In the genomic region with DNA sequence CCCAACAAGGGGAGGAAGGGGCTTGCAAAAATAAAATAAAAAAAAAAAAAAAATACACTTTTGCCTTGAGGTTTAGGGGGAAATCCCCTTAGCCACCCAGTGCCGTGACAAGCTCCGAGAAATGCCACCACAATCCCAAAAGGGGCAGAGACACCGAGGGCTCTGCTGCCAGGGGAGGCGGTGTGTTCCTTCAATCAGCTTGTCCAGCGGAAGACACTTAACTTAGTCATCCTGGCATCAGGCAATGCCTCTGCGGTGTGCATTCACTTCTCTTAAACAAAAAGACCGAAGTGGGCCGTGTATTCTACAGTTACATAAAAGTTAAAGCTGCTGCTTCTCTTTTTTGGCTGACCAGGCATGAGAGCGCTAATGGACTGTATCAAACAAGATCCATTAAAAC, we compare ENCODE assay signal across 42 mouse cellular contexts. TPM values are rescaled to one million over a fixed set of nuclear protein-coding genes. Genes with fewer than 3 reads are reported as not detected.
DNase-seq lines count a peak whose midpoint lies in the region; ATAC-seq and TF ChIP-seq lines count a peak whose summit lies in the region.
"Had no signal": no experiment of that assay in that cellular context is flagged by ENCODE, and none has a peak within 500 bp of the region (broad histone marks: within the 10 kb centered on the region; RNA-seq: fewer than 3 reads in every experiment).

No protein-coding gene starts in this region.

- peaks cover under 1% of the 10 kb centered on the region; the same call in 1 of the 2 replicates for H3K9me3 ChIP-seq in intestine, postnatal 0 days (ENCODE audit: control insufficient read depth)
- H3K9me3 ChIP-seq: liver, embryonic 12.5 days had no signal

- no peak overlapping the region for H3K4me2 ChIP-seq in intestine, postnatal 0 days (replicated peaks; ENCODE audit: low read depth)
- H3K4me2 ChIP-seq: embryonic facial prominence, embryonic 15.5 days; forebrain, embryonic 12.5 days; heart, embryonic 11.5 days; kidney, embryonic 15.5 days; limb, embryonic 13.5 days; liver, embryonic 12.5 days; midbrain, embryonic 13.5 days; neural tube, embryonic 15.5 days had no signal

- ATAC-seq in activated CD4-positive, CD25-positive, alpha-beta regulatory T cell, adult 4 months: peak; percentile 53
- ATAC-seq in intestine, postnatal 0 days: no peak
- ATAC-seq: forebrain, postnatal 0 days; hindbrain, postnatal 0 days; liver, embryonic 12.5 days; liver, postnatal 0 days; midbrain, embryonic 13.5 days had no signal

- H3K36me3 ChIP-seq in intestine, postnatal 0 days (ENCODE audit: control insufficient read depth, insufficient read depth): peaks cover under 1% of the 10 kb centered on the region; the same call in 1 of the 2 replicates
- H3K36me3 ChIP-seq: embryonic facial prominence, embryonic 15.5 days had no signal

- DNase-seq in CD4-positive, CD25-positive, alpha-beta regulatory T cell, adult 2 months (ENCODE audit: low read depth, low spot score): peak; percentile 55
- peak; percentile 75 for DNase-seq in induced T-regulatory cell, adult 2 months (ENCODE audit: low read depth)
- DNase-seq in kidney, adult 9 months: no peak
- no peak for DNase-seq in thymus, postnatal 36 days
- no peak for DNase-seq in layer of hippocampus, postnatal 36 days
- DNase-seq: adrenal gland, postnatal 10 days; cerebellum, adult 11 months; cerebellum, adult 9-11 months; forebrain, postnatal 0 days; heart, adult 18-20 months; heart, postnatal 36 days; kidney, adult 11 months; kidney, postnatal 36 days; liver, postnatal 0 days; lung, postnatal 36 days; retina, postnatal 1 day; right cerebral cortex, postnatal 14 days had no signal

- no peak overlapping the region for H3K27ac ChIP-seq in intestine, postnatal 0 days (ENCODE audit: low read depth, low read length)
- H3K27ac ChIP-seq: embryonic facial prominence, embryonic 10.5 days; embryonic facial prominence, embryonic 15.5 days; forebrain, embryonic 12.5 days; hindbrain, postnatal 0 days; kidney, embryonic 15.5 days; layer of hippocampus, adult 2 months; limb, embryonic 13.5 days; liver, embryonic 12.5 days; midbrain, embryonic 13.5 days; neural tube, embryonic 15.5 days had no signal

- no peak overlapping the region for H3K9ac ChIP-seq in intestine, postnatal 0 days (ENCODE audit: low read depth, low read length)
- H3K9ac ChIP-seq: embryonic facial prominence, embryonic 15.5 days; forebrain, embryonic 12.5 days; forebrain, postnatal 0 days; kidney, embryonic 15.5 days; limb, embryonic 13.5 days; liver, embryonic 12.5 days; liver, postnatal 0 days; midbrain, embryonic 13.5 days; neural tube, embryonic 15.5 days had no signal

- no peak for TF ChIP-seq CTCF in intestine, postnatal 0 days (IDR thresholded peaks at IDR 0.05; ENCODE audit: low read depth)

- H3K4me3 ChIP-seq in intestine, postnatal 0 days (ENCODE audit: low read depth, low read length): no peak overlapping the region
- H3K4me3 ChIP-seq: embryonic facial prominence, embryonic 10.5 days; embryonic facial prominence, embryonic 15.5 days; forebrain, embryonic 12.5 days; kidney, embryonic 15.5 days; layer of hippocampus, adult 2 months; limb, embryonic 13.5 days; liver, embryonic 12.5 days; midbrain, embryonic 13.5 days; neural tube, embryonic 15.5 days had no signal

- H3K27me3 ChIP-seq in intestine, postnatal 0 days (replicated peaks; ENCODE audit: control insufficient read depth, insufficient read depth, low read length): no peaks in the 10 kb centered on the region
- H3K27me3 ChIP-seq: embryonic facial prominence, embryonic 15.5 days; forebrain, embryonic 12.5 days; kidney, embryonic 15.5 days; limb, embryonic 13.5 days; liver, embryonic 12.5 days; midbrain, embryonic 13.5 days; neural tube, embryonic 15.5 days had no signal

- H3K4me1 ChIP-seq in intestine, postnatal 0 days (replicated peaks; ENCODE audit: control insufficient read depth, insufficient read depth, low read length): 0 out of 2 replicates have a peak, but pooled peaks cover 3% of the 10 kb centered on the region
- H3K4me1 ChIP-seq: embryonic facial prominence, embryonic 10.5 days; embryonic facial prominence, embryonic 15.5 days; forebrain, embryonic 12.5 days; kidney, embryonic 15.5 days; limb, embryonic 13.5 days; midbrain, embryonic 13.5 days; neural tube, embryonic 15.5 days had no signal

- 82% methylated on average over 9 of the region's 9 CpGs for WGBS in intestine, postnatal 0 days

RNA-seq across cellular contexts. Expression of gene Ccr4, which starts 2.7 kb away (rescaled TPM):
- 10 to 100 TPM; 33.0 to 42.8 TPM for polyA plus RNA-seq in activated CD4-positive, CD25-positive, alpha-beta regulatory T cell, adult 4 months (2017; shearing (Covaris generic))
- 2.3 TPM in 2 replicates for polyA plus RNA-seq in intestine, postnatal 0 days (2015; fragmentation: Nextera tagmentation; extraction: Ambion mirVana)
- total RNA-seq in layer of hippocampus, postnatal 36 days (2021): not detected
- total RNA-seq: forebrain, postnatal 0 days; gastrocnemius, adult 8-10 months; heart, adult 18-20 months; heart, postnatal 36 days; hindbrain, postnatal 0 days; layer of hippocampus, adult 2 months; layer of hippocampus, postnatal 14 days; left cerebral cortex, adult 8-10 months; left cerebral cortex, postnatal 36 days; megakaryocyte-erythroid progenitor cell, adult 5-6 weeks had no signal
- polyA plus RNA-seq: C2C12; cortical plate, adult 2 months; forebrain, embryonic 12.5 days; forebrain, postnatal 0 days; heart, embryonic 11.5 days; hindbrain, postnatal 0 days; limb, embryonic 13.5 days; liver, embryonic 12.5 days; liver, postnatal 0 days; midbrain, embryonic 13.5 days; neural tube, embryonic 15.5 days; stomach, embryonic 14.5 days had no signal

RNA-seq across cellular contexts. Expression of gene C130032M10Rik, which starts 8.1 kb away (rescaled TPM):
- polyA plus RNA-seq in activated CD4-positive, CD25-positive, alpha-beta regulatory T cell, adult 4 months (2017; shearing (Covaris generic)): not detected
- polyA plus RNA-seq in intestine, postnatal 0 days (2015; fragmentation: Nextera tagmentation; extraction: Ambion mirVana): not detected in 2 replicates
- not detected for total RNA-seq in layer of hippocampus, postnatal 36 days (2021)
- total RNA-seq: adrenal gland, postnatal 10 days; forebrain, postnatal 0 days; gastrocnemius, adult 8-10 months; heart, adult 18-20 months; heart, postnatal 36 days; hindbrain, postnatal 0 days; layer of hippocampus, adult 2 months; layer of hippocampus, postnatal 14 days; left cerebral cortex, adult 8-10 months; left cerebral cortex, postnatal 36 days; megakaryocyte-erythroid progenitor cell, adult 5-6 weeks; monocyte, adult 5-6 weeks had no signal
- polyA plus RNA-seq: C2C12; cortical plate, adult 2 months; forebrain, embryonic 12.5 days; forebrain, postnatal 0 days; hindbrain, postnatal 0 days; liver, postnatal 0 days; midbrain, embryonic 13.5 days; neural tube, embryonic 15.5 days; small intestine, adult 2 months; stomach, embryonic 14.5 days; testis, adult 2 months; urinary bladder, adult 2 months had no signal

RNA-seq across cellular contexts. Expression of gene Trim71, which starts 56.7 kb away (rescaled TPM):
- under 1 TPM in 1 of 2 experiments, not detected in 1; 0.07 TPM for polyA plus RNA-seq in activated CD4-positive, CD25-positive, alpha-beta regulatory T cell, adult 4 months (2017; shearing (Covaris generic))
- 1.5 and 2.0 TPM in 2 replicates for polyA plus RNA-seq in intestine, postnatal 0 days (2015; fragmentation: Nextera tagmentation; extraction: Ambion mirVana)
- total RNA-seq in layer of hippocampus, postnatal 36 days (2021): 1 to 10 TPM; 1.1 to 1.5 TPM
- total RNA-seq: gastrocnemius, adult 8-10 months; heart, adult 18-20 months; heart, postnatal 36 days; megakaryocyte-erythroid progenitor cell, adult 5-6 weeks; monocyte, adult 5-6 weeks had no signal
- polyA plus RNA-seq: small intestine, adult 2 months had no signal

Comparison
In these comparisons a context has a peak if more than half of its experiments do, and no peak if none do; other contexts are left out.
1. DNase-seq: peak in CD4-positive, CD25-positive, alpha-beta regulatory T cell, adult 2 months (single experiment) and induced T-regulatory cell, adult 2 months (single experiment); none in kidney, adult 9 months (single experiment), thymus, postnatal 36 days (0 of 2) and layer of hippocampus, postnatal 36 days (0 of 2).
2. RNA of gene Ccr4, which starts 2.7 kb away (polyA plus RNA-seq): 33.0 to 42.8 TPM in activated CD4-positive, CD25-positive, alpha-beta regulatory T cell, adult 4 months; 2.3 TPM in intestine, postnatal 0 days; every median in the first group is over 10 times any median in the second.